Mouse (Mus musculus) T-helper 1 cell (primary cell): ENCODE measurements around the gene Fbxo41.

Source experiments
- in situ Hi-C: fragments of 300-600 bp; cut with MboI, MseI; formaldehyde crosslinking; loops from one replicate; pipeline ENCODE4 v1.15.1; 2025; ENCODE audit warnings: high pct_unique_total_duplicates

Gene Fbxo41

DNA sequence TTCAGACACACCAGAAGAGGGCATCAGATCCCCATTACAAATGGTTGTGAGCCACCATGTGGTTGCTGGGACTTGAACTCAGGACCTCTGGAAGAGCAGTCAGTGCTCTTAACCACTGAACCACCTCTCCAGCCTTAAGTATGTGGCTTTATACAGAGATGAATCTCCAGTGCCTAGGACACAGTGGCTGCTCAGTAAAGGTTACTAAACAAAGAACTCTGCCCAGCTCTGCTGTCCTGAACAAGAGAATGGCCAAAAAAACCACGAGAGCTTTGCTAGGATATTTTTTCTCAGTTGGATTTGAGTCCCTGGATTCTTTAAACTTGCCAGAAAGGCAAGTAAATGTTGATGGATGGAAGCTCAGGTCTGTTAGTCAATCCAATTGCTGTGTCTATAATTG lies 52.7 kb downstream of the Fbxo41 start:
- in situ Hi-C loops, result loop anchor here (10.0 kb wide), 1 partner anchor 515 kb away; the partner anchor contains the start of gene Dusp11

DNA sequence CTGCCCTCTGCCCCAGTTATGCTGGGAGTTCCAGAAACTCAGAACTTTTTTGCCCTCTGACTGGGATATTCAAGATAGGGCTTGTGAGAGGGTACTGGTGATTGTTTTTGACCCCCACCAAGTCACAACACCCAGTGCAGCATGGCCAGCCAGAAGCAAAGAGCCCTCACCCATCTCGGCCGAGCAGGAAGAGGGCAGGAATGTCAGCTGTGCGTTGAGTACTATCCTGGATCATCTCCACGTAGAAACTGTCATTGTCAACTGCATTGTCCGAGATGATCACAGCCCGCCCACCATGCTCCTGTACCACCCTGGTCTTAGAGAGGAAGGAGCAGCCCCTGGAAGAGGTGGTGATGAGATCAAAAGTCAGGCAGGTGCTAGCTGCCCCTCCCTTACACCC lies 55.4 kb downstream of the Fbxo41 start:
- in situ Hi-C loops, result no loop called here

GRCm38 (mm10) chr6:85445286-85445685 lies 57.5 kb downstream of the Fbxo41 start:
- in situ Hi-C loops, result no loop called here

GRCm38 (mm10) chr6:85444266-85444965 lies 58.4 kb downstream of the Fbxo41 start:
- in situ Hi-C loops, result no loop called here

GRCm38 (mm10) chr6:85443488-85444233 lies 59.1 kb downstream of the Fbxo41 start:
- in situ Hi-C loops, result no loop called here

GRCm38 (mm10) chr6:85441142-85441541 lies 61.7 kb downstream of the Fbxo41 start:
- in situ Hi-C loops, result no loop called here

- in situ Hi-C loops, result no loop called here
These were observed 66.2 kb downstream of the Fbxo41 start for GRCm38 (mm10) chr6:85436631-85437030.

DNA sequence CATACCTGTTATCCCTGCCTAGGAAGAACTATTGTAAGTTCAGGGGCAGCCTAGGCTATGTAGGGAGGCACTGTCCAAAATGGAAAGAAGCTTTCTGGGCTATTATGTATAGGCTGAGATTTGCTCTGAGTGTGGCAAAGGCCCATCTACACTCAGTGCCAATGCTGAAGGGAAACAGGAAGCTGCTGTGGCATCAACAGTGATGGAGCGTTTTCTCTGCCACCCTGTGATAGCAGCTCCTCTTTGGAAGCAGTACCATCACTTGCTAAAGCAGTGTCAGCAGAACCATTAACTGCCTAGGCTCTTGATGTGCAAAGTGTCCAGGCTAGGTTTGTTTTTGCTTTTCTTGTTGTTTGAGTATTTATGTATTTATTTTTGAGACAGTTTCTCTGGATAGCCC lies 66.6 kb downstream of the Fbxo41 start:
- in situ Hi-C loops, result no loop called here

DNA sequence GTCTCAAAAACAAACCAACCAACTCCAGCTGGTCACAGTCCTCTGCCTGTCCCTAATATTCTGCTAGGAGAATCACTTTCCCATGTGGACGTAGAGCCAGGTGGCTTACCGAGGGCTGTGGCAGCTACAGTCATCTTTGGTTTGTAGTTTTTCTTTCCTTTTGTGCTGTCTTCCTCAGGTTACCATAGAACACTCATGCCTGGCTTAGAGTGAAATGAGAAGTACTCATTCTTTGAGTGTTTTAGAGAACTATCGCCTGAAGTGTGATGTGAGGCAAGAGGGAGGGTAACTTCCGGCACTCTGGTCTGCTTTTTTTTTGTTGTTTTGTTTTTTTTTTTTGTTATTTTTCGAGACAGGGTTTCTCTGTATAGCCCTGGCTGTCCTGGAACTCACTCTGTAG lies 68.9 kb downstream of the Fbxo41 start:
- in situ Hi-C loops, result no loop called here

DNA sequence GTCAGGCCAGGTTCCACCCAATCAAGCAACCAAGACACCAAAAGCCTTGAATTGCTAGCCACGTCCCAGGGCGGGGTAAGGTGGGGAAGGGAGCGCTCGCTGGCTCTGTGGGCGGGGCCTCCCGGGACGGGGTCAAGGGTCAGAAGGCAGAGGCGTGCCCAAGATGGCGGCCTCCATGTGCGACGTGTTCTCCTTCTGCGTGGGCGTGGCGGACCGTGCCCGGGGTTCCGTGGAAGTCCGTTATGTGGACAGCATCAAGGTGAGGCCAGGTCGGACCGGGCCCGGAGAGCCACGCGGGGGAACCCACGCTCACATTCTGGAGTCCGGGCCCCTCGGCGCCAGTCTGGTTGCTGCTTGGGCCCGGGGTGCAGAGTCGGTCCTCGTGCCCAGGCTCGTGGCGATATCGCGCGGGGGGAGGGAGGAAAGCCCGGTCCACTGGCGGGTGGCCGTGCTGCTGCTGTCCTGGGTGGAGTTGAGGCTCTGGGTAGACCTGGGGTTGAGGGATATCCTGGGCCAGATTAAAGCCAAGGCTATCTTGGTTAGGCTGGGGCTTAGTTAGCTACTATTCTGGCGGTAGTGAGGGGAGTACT lies 70.9 kb downstream of the Fbxo41 start, which contains the start of gene Smyd5:
TSS of gene Smyd5 (plus strand) at position 148 of the 590 bp plus-strand sequence.
- in situ Hi-C loops, result no loop called here

DNA sequence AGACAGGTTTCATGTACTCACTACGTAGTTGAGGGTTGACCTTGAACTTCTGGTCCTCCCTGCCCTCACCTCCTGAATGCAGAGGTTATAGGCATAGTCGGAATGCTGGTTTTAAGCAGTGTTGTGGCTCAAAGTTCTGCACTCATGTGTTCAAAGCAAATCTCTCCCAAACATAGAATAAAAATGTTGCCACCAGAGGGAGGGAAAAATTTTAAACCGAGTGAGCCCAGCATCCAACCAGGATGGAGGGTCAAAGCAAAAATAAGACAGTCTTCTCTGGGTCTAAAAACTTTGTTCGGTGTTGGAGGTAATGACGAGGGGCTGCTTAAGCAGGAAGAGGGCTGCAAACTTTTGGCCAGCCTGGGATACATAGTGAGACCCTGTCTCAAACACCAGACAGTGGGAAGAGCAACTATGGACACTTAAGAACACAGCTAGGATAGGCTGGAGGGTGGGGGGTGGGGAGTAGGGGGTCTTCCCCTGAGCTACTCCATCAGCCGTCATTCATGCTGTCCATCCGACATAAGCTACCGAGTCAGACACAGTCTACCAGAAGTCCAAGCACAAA lies 71.4 kb downstream of the Fbxo41 start:
- in situ Hi-C loops, result no loop called here

GRCm38 (mm10) chr6:85423836-85424379 lies 78.9 kb downstream of the Fbxo41 start, which contains the start of gene Noto:
TSS of gene Noto (plus strand) at chr6:85423886.
- in situ Hi-C loops, result no loop called here
